Mouse (Mus musculus) central nervous system, embryonic 14 days (tissue): Measurements from ENCODE around the gene Thop1. TPM values are rescaled to one million over a fixed set of nuclear protein-coding genes. Genes with fewer than 3 reads are reported as not detected.

Experiments used
- polyA plus RNA-seq: library from polyadenylated mRNA; depleted of rRNA; stranded (reverse); fragments of >200 nt; gene quantifications from 2 replicates; pipeline ENCODE4 v1.2.3, GENCODE M21; 2012; rRNA removed

Thop1 gene
- polyA plus RNA-seq: 68.1 and 69.3 TPM in 2 replicates

DNA sequence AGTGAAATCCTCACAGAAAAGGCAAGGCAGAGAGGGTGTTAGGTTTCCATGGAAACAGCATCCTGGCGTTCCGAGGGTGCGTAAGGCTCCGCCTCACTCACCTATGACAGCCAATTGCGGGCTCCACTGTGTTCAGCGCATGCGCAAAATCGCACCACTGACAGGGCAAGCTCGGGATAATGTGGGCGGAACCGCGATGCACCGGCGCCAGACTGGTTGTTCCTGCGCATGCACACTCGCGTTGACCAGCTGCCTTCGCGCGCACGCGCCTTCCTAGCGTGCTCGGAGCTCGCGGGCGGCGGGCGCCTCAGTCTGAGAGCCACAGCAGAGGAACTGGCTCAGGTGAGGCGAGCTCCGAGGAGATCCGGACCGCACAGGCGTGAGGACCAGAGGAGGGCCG is at the start of gene Thop1:
Gene Thop1 (plus strand): TSS at position 200 of the 400 bp plus-strand sequence.

DNA sequence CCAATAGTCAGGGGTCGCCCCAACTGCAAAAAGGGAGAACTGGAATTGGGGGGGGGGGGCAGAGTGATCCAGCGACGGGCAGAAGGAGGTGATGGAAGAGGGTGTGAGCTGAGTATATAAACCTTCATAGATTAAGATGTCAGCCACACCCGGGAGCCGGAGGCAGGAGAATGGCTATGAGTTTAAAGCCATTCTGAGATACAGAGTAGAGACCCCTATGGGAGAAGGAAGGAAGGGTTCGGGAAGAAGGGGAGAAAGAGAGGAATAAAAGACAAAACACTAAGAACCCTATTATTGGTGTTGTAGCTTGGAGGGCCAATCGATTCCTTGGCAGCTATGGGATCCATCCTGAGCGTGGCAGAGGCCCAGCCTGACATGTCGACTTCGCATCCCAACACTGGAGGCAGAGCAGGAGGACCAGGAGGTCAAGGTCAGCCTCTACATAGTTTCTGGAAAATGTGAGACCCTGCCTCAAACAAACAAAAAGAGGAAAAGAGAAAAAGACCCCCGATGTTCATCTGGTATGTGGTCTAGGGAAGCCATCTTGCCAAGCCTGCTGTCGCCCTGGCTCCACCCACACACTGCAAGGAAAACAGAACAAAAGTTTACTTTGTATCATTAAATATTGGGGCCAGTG is 44.1 kb upstream of the Thop1 start, which contains the start of gene Diras1:
Gene Diras1 (minus strand): TSS at position 24 of the 637 bp plus-strand sequence.

DNA sequence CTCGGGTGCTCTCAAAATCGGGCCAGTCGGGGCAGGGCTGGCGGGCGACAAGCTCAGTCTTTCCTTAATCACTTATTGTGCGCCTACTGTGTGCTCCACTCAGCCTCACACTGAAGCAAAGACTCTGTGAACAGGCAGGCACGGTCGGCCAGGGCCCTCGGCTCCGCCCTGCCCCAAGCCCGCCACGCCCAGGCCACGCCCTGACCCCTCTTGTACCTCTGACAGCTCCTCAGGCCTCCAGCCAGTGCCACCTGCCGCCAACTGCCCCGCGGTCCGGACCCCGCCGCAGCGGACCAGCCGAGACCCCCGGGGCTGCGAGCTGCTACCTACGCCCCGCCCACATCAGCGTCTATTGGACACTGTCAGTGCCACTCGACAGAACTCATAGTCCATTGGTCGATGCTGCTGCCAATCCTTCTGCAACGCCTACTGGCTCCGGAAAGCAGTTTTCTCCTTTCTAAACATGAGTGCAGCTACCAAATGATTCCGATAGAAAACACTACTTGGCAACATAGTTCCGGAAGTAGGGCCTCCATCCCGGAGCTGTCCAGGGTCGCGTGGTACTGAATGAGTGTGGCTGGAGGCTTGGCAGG is 32.8 kb upstream of the Thop1 start, which contains the start of gene Slc39a3:
Gene Slc39a3 (minus strand): TSS at position 439 of the 593 bp plus-strand sequence.

DNA sequence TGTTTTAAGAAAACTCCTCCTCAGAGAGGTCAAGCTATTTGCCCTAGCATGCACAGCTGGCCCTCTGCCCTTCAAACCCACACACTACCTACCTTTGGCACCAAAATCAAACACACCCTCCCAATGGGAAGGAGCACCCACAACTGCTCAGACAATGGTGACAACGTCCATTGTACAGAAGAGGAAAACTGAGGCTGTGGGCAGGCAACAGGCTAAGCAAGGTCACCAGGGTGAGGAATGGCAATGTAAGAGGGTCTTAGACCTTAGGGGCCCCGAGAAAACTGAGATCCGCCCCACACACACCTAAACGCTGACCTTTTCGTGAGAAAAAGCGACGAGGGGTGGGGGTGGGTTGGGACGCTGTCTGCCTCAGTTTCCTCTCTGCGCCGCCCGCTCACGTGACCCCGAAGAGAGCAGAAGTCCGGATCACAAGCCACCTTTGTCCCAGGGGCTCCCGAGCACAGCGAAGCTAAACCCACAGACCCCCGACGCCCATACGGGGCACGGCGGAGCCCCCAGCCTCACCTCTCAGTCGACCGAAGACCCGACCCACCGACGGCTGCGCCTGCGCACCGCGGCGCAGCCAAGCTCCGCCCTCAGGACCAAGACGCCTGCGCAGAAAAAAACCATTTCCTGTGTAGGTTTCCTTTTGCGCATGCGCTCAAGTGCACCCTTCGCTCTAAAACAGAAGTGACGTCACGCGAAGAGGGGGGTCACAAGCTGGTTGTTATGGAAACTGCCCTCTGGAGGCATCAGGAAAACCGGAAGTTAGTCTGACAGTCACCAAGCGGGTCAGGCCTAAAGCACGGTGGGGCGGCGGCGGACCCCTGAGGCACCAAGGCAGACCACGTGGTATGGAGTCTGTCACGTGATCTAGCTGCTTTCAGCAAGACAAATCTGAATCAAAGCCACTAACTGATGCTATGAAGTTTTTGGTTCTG is 10.0 kb upstream of the Thop1 start, which contains the start of gene Sgta:
Gene Sgta (minus strand): TSS at position 579 of the 941 bp plus-strand sequence.

DNA sequence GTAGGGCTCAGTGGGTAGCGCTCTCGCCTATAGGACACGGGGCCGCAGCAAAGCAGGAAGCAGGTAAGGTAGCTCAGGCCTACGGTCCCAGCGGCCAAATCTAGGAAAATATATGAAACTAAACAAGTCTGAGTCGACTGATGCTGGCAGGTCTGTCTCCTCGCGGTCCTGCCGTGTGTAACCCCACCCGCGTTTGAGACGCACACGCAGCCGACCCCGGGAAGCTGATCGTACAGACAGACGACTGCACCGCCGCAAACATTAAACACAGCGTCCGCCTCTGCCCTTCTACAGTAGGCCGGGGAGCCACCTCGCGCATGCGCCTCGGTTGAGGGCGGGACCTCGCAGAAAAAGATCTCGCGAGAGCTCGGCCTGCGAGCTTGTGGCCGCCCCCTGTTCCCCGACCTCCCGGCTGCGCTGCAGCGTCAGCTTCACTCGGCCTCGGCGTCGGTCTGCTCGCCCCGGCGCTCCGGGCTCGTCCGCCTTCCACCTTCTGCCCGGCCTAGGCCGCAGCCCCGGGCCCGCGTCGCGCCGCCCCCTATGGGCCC is 35.8 kb downstream of the Thop1 start, which contains the start of gene Map2k2:
Gene Map2k2 (plus strand): TSS at position 351 of the 548 bp plus-strand sequence.

Other genes with a start within 250 kb of the Thop1 start
- 683 and 719 TPM in 2 replicates for gene Oaz1, start 243.4 kb upstream of the Thop1 start, polyA plus RNA-seq
- 3.6 and 3.8 TPM in 2 replicates for gene Lingo3, start 226.0 kb upstream of the Thop1 start, polyA plus RNA-seq
- 387 and 393 TPM in 2 replicates for gene Lsm7, start 214.8 kb upstream of the Thop1 start, polyA plus RNA-seq
- gene Sppl2b, start 214.8 kb upstream of the Thop1 start, polyA plus RNA-seq: 92.4 and 97.1 TPM in 2 replicates
- gene Tmprss9, start 198.2 kb upstream of the Thop1 start, polyA plus RNA-seq: 0.18 and 0.24 TPM in 2 replicates
- gene Timm13, start 169.1 kb upstream of the Thop1 start, polyA plus RNA-seq: 220 and 228 TPM in 2 replicates
- 67.4 and 72.6 TPM in 2 replicates for gene Lmnb2, start 151.8 kb upstream of the Thop1 start, polyA plus RNA-seq
- gene Gadd45b, start 140.0 kb upstream of the Thop1 start, polyA plus RNA-seq: 11.8 and 18.5 TPM in 2 replicates
- 10.9 and 12.3 TPM in 2 replicates for gene Gng7, start 55.1 kb upstream of the Thop1 start, polyA plus RNA-seq
- gene Diras1, start 44.4 kb upstream of the Thop1 start, polyA plus RNA-seq: 37.6 and 39.8 TPM in 2 replicates
- gene Slc39a3, start 32.6 kb upstream of the Thop1 start, polyA plus RNA-seq: 53.7 and 54.5 TPM in 2 replicates
- 278 and 296 TPM in 2 replicates for gene Sgta, start 9.9 kb upstream of the Thop1 start, polyA plus RNA-seq
- 0.23 and 0.35 TPM in 2 replicates for gene Creb3l3, start 28.8 kb downstream of the Thop1 start, polyA plus RNA-seq
- 179 and 186 TPM in 2 replicates for gene Map2k2, start 35.9 kb downstream of the Thop1 start, polyA plus RNA-seq
- gene Zbtb7a, start 65.2 kb downstream of the Thop1 start, polyA plus RNA-seq: 10.6 and 12.4 TPM in 2 replicates
- gene Pias4, start 97.9 kb downstream of the Thop1 start, polyA plus RNA-seq: 41.9 and 42.9 TPM in 2 replicates
- 1,386 and 1,461 TPM in 2 replicates for gene Eef2, start 106.6 kb downstream of the Thop1 start, polyA plus RNA-seq
- 78.9 and 87.7 TPM in 2 replicates for gene Dapk3, start 113.0 kb downstream of the Thop1 start, polyA plus RNA-seq
- not detected in 2 replicates for gene 4930442H23Rik, start 113.8 kb downstream of the Thop1 start, polyA plus RNA-seq
- 0.14 and 0.18 TPM in 2 replicates for gene Nmrk2, start 132.0 kb downstream of the Thop1 start, polyA plus RNA-seq
- gene Atcay, start 160.8 kb downstream of the Thop1 start, polyA plus RNA-seq: 103 and 115 TPM in 2 replicates
- 56.2 and 61.9 TPM in 2 replicates for gene Zfr2, start 163.1 kb downstream of the Thop1 start, polyA plus RNA-seq
- gene Matk, start 182.9 kb downstream of the Thop1 start, polyA plus RNA-seq: 27.4 and 30.6 TPM in 2 replicates
- gene Mrpl54, start 196.9 kb downstream of the Thop1 start, polyA plus RNA-seq: 88.3 and 93.2 TPM in 2 replicates
- 42.9 and 51.3 TPM in 2 replicates for gene Apba3, start 196.9 kb downstream of the Thop1 start, polyA plus RNA-seq
- 4.5 and 4.8 TPM in 2 replicates for gene Tjp3, start 221.5 kb downstream of the Thop1 start, polyA plus RNA-seq
- gene Pip5k1c, start 222.9 kb downstream of the Thop1 start, polyA plus RNA-seq: 190 and 197 TPM in 2 replicates